Mouse (Mus musculus): ENCODE data around the gene Tmem87b. TPM values are rescaled to one million over a fixed set of nuclear protein-coding genes. Genes with fewer than 3 reads are reported as not detected.
A peak's percentile ranks its signal among the peaks of the same experiment; 100 is the strongest.

The Tmem87b gene
- polyA plus RNA-seq, 1 experiment from 2014 or later: 21.7 TPM

DNA sequence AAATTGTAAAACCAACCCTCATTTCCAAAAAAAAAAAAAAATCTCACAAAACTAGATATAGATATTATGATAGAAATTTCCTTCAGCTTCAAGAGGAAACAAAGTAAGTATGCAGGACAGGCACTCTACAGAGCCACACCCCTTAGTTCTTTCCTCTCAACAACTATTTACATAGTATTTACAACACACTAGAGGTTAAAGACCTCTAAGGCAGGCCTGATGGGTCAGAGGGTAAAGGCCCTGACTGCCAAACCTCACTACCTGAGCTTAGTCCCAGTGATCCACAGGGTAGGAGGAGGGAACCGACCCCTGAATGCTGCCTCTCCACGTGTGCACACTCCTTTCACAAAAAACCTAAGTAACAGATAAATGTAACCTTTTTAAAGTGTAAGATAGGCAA is 5.2 kb upstream of the Tmem87b start:
- no peaks in the 10 kb centered on the region for H3K36me3 ChIP-seq (ENCODE audit: control insufficient read depth, insufficient read depth, low read length)
- WGBS: 45% methylated on average over 2 of the region's 2 CpGs
- H3K4me2 ChIP-seq: no peak overlapping the region
- no peak overlapping the region for H3K4me3 ChIP-seq (ENCODE audit: low read depth, low read length)
- H3K27ac ChIP-seq (ENCODE audit: low read depth, low read length): no peak overlapping the region
- ATAC-seq (ENCODE audit: low FRiP score) (no peak), DNase-seq (ENCODE audit: low spot score, missing footprints) (no peak)
- no peaks in the 10 kb centered on the region for H3K9me3 ChIP-seq (ENCODE audit: control insufficient read depth, low read length)
- no peaks in the 10 kb centered on the region for H3K4me1 ChIP-seq (ENCODE audit: control insufficient read depth, insufficient read depth, low read length)
- no peaks in the 10 kb centered on the region for H3K27me3 ChIP-seq (ENCODE audit: control insufficient read depth, insufficient read depth, low read length)
- no peak overlapping the region for H3K9ac ChIP-seq (ENCODE audit: low read length)

DNA sequence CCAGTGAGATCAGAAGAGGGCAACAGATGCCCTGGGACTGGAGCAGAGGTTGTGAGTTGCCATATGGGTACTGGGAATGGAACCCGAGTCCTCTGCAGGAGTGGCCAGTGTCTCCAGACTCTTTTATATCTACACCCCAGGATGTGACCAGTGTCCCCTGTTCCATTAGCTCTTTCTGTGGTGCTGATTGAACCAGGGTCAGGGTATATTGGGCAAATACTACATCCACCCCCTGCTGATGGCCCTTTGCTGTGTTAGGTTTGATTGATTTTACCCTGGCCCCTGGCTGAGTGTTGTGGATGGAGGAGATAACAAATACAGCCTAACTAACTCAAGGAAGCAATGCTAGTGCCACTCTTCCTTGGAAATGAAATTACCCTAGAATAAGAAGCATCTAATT is 1.6 kb upstream of the Tmem87b start:
- no peak for ATAC-seq (ENCODE audit: low FRiP score)
- H3K36me3 ChIP-seq (ENCODE audit: control insufficient read depth, insufficient read depth, low read length): no peaks in the 10 kb centered on the region
- 92% methylated on average over 1 of the region's 1 CpGs for WGBS
- H3K9me3 ChIP-seq (ENCODE audit: control insufficient read depth, low read length): no peaks in the 10 kb centered on the region
- no peak for DNase-seq (ENCODE audit: low spot score, missing footprints)
- no peak overlapping the region for H3K27ac ChIP-seq (ENCODE audit: low read depth, low read length)
- no peak overlapping the region for H3K4me2 ChIP-seq
- peaks cover 4% of the 10 kb centered on the region; the same call in 1 of the 2 replicates for H3K4me1 ChIP-seq (ENCODE audit: control insufficient read depth, insufficient read depth, low read length)
- no peak overlapping the region for H3K4me3 ChIP-seq (ENCODE audit: low read depth, low read length)
- no peaks in the 10 kb centered on the region for H3K27me3 ChIP-seq (ENCODE audit: control insufficient read depth, insufficient read depth, low read length)
- H3K9ac ChIP-seq (ENCODE audit: low read length): no peak overlapping the region

DNA sequence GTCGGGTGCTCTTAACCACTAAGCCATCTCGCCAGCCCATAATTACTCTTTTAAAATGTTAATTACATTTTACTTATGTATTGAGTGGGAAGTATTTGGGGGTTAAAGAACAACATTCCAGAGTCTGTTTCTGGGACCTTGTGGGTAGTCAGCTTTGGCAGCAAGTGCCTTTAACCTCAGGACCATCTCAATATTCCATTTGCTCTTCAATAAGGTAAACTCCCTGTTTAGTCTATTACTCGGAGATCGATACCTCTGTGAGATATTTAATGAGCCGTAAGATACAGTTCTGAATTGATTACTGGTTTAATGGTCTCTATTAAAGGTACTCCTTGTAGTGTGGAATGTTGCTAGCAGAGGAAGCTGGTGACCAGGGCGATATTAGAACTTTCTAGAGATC is 1.0 kb upstream of the Tmem87b start:
- H3K9me3 ChIP-seq (ENCODE audit: control insufficient read depth, low read length): no peaks in the 10 kb centered on the region
- no peaks in the 10 kb centered on the region for H3K27me3 ChIP-seq (ENCODE audit: control insufficient read depth, insufficient read depth, low read length)
- ATAC-seq (ENCODE audit: low FRiP score): no peak
- no peak overlapping the region for H3K9ac ChIP-seq (ENCODE audit: low read length)
- H3K36me3 ChIP-seq (ENCODE audit: control insufficient read depth, insufficient read depth, low read length): no peaks in the 10 kb centered on the region
- H3K4me1 ChIP-seq (ENCODE audit: control insufficient read depth, insufficient read depth, low read length): peaks cover 4% of the 10 kb centered on the region; the same call in 1 of the 2 replicates
- WGBS: 55% methylated on average over 6 of the region's 6 CpGs
- H3K4me3 ChIP-seq (ENCODE audit: low read depth, low read length): no peak overlapping the region
- peak overlapping the region; percentile 65; the same call in 1 of the 2 replicates for H3K4me2 ChIP-seq
- H3K27ac ChIP-seq (ENCODE audit: low read depth, low read length): no peak overlapping the region
- no peak for DNase-seq (ENCODE audit: low spot score, missing footprints)

- Histone ChIP-seq H3K4me3 (ENCODE audit: low read depth, low read length) (peak overlapping the region; percentile 76), H3K27ac (ENCODE audit: low read depth, low read length) (no peak overlapping the region), H3K9me3 (ENCODE audit: control insufficient read depth, low read length) (no peaks in the 10 kb centered on the region), H3K27me3 (ENCODE audit: control insufficient read depth, insufficient read depth, low read length) (no peaks in the 10 kb centered on the region), H3K9ac (ENCODE audit: low read length) (peak overlapping the region; percentile 43; the same call in 1 of the 2 replicates), H3K4me2 (peak overlapping the region; percentile 65), H3K36me3 (ENCODE audit: control insufficient read depth, insufficient read depth, low read length) (no peaks in the 10 kb centered on the region), H3K4me1 (ENCODE audit: control insufficient read depth, insufficient read depth, low read length) (peaks cover 4% of the 10 kb centered on the region; the same call in 1 of the 2 replicates)
- ATAC-seq (ENCODE audit: low FRiP score): no peak
- DNase-seq (ENCODE audit: low spot score, missing footprints): no peak
- 0% methylated on average over 7 of the region's 7 CpGs for WGBS
Measured at GRCm38 (mm10) chr2:128817387-128817785, 532 bp upstream of the Tmem87b start.

GRCm38 (mm10) chr2:128818956-128819643 is 1.2 kb downstream of the Tmem87b start:
- H3K4me1 ChIP-seq (ENCODE audit: control insufficient read depth, insufficient read depth, low read length): peaks cover 4% of the 10 kb centered on the region; the same call in 1 of the 2 replicates
- no peaks in the 10 kb centered on the region for H3K36me3 ChIP-seq (ENCODE audit: control insufficient read depth, insufficient read depth, low read length)
- H3K4me2 ChIP-seq: peak overlapping the region; percentile 70
- no peaks in the 10 kb centered on the region for H3K27me3 ChIP-seq (ENCODE audit: control insufficient read depth, insufficient read depth, low read length)
- 25% methylated on average over 14 of the region's 14 CpGs for WGBS
- ATAC-seq (ENCODE audit: low FRiP score) (no peak), DNase-seq (ENCODE audit: low spot score, missing footprints) (no peak)
- peak overlapping the region; percentile 72 for H3K9ac ChIP-seq (ENCODE audit: low read length)
- H3K4me3 ChIP-seq (ENCODE audit: low read depth, low read length): peak overlapping the region; percentile 76
- peak overlapping the region; percentile 91 for H3K27ac ChIP-seq (ENCODE audit: low read depth, low read length)
- H3K9me3 ChIP-seq (ENCODE audit: control insufficient read depth, low read length): no peaks in the 10 kb centered on the region

DNA sequence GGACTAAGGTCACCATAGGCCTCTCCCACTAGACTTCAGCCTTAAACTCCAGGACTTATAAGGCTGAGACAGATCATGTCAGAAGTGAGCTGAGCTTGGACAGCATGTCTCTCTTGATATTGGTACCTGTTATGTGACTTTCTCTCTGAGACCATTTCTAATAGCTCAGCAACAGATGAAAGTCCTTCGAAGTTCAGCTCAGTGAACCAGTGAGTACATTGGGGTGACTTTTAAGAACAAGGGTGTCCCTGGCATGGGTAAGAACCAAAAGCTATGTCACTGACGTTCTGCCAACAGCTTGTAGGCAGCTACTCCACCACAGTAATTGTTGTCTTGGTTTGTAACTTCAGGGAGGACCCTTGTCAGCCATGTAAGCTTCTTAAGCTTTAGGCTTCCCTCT is 2.7 kb downstream of the Tmem87b start:
- H3K4me2 ChIP-seq: no peak overlapping the region
- ATAC-seq (ENCODE audit: low FRiP score) (no peak), DNase-seq (ENCODE audit: low spot score, missing footprints) (no peak)
- no peaks in the 10 kb centered on the region for H3K27me3 ChIP-seq (ENCODE audit: control insufficient read depth, insufficient read depth, low read length)
- no peak overlapping the region for H3K27ac ChIP-seq (ENCODE audit: low read depth, low read length)
- H3K4me3 ChIP-seq (ENCODE audit: low read depth, low read length): no peak overlapping the region
- WGBS: 83% methylated on average over 2 of the region's 2 CpGs
- H3K9me3 ChIP-seq (ENCODE audit: control insufficient read depth, low read length): no peaks in the 10 kb centered on the region
- H3K9ac ChIP-seq (ENCODE audit: low read length): no peak overlapping the region
- H3K36me3 ChIP-seq (ENCODE audit: control insufficient read depth, insufficient read depth, low read length): no peaks in the 10 kb centered on the region
- H3K4me1 ChIP-seq (ENCODE audit: control insufficient read depth, insufficient read depth, low read length): peaks cover 4% of the 10 kb centered on the region; the same call in 1 of the 2 replicates

DNA sequence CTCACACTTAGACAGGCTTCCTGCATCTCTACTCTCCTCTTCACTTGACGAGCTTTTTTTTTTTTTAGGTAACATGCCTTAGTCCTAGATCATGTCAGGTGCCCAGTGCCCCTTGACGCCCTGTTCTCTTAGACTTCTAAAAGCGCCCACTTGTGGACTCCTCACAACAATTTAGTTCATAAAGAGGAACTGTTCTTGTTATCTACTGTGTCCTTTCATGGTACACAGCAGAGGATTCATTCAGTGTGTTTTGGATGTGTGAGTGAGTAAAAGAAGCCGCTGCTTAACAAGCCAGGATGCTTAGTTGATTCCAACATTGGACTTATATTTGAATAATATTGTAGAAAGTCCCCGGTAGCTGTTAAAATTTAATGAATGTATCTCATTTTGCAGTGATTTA is 6.0 kb downstream of the Tmem87b start:
- Histone ChIP-seq H3K27me3 (ENCODE audit: control insufficient read depth, insufficient read depth, low read length) (no peaks in the 10 kb centered on the region), H3K9ac (ENCODE audit: low read length) (no peak overlapping the region), H3K4me2 (no peak overlapping the region), H3K4me1 (ENCODE audit: control insufficient read depth, insufficient read depth, low read length) (peaks cover 3% of the 10 kb centered on the region; the same call in 1 of the 2 replicates), H3K36me3 (ENCODE audit: control insufficient read depth, insufficient read depth, low read length) (no peaks in the 10 kb centered on the region; the same call in 1 of the 2 replicates), H3K9me3 (ENCODE audit: control insufficient read depth, low read length) (no peaks in the 10 kb centered on the region), H3K4me3 (ENCODE audit: low read depth, low read length) (no peak overlapping the region), H3K27ac (ENCODE audit: low read depth, low read length) (no peak overlapping the region)
- WGBS: 91% methylated on average over 5 of the region's 5 CpGs
- no peak for ATAC-seq (ENCODE audit: low FRiP score)
- DNase-seq (ENCODE audit: low spot score, missing footprints): no peak

GRCm38 (mm10) chr2:128827787-128828186 is 9.9 kb downstream of the Tmem87b start:
- ATAC-seq (ENCODE audit: low FRiP score) (no peak), DNase-seq (ENCODE audit: low spot score, missing footprints) (no peak)
- no peak overlapping the region for H3K9ac ChIP-seq (ENCODE audit: low read length)
- no peak overlapping the region for H3K4me3 ChIP-seq (ENCODE audit: low read depth, low read length)
- no peaks in the 10 kb centered on the region for H3K27me3 ChIP-seq (ENCODE audit: control insufficient read depth, insufficient read depth, low read length)
- 92% methylated on average over 1 of the region's 1 CpGs for WGBS
- H3K9me3 ChIP-seq (ENCODE audit: control insufficient read depth, low read length): no peaks in the 10 kb centered on the region
- no peak overlapping the region for H3K27ac ChIP-seq (ENCODE audit: low read depth, low read length)
- H3K4me2 ChIP-seq: no peak overlapping the region
- H3K4me1 ChIP-seq (ENCODE audit: control insufficient read depth, insufficient read depth, low read length): no peaks in the 10 kb centered on the region
- H3K36me3 ChIP-seq (ENCODE audit: control insufficient read depth, insufficient read depth, low read length): peaks cover 2% of the 10 kb centered on the region; the same call in 1 of the 2 replicates

- H3K4me3 ChIP-seq (ENCODE audit: low read depth, low read length): no peak overlapping the region
- H3K27me3 ChIP-seq (ENCODE audit: control insufficient read depth, insufficient read depth, low read length): no peaks in the 10 kb centered on the region
- H3K9me3 ChIP-seq (ENCODE audit: control insufficient read depth, low read length): no peaks in the 10 kb centered on the region
- peaks cover 11% of the 10 kb centered on the region; the same call in 1 of the 2 replicates for H3K36me3 ChIP-seq (ENCODE audit: control insufficient read depth, insufficient read depth, low read length)
- ATAC-seq (ENCODE audit: low FRiP score): no peak
- DNase-seq (ENCODE audit: low spot score, missing footprints): no peak
- 90% methylated on average over 3 of the region's 3 CpGs for WGBS
- H3K4me2 ChIP-seq: no peak overlapping the region
- no peak overlapping the region for H3K27ac ChIP-seq (ENCODE audit: low read depth, low read length)
- H3K9ac ChIP-seq (ENCODE audit: low read length): no peak overlapping the region
- H3K4me1 ChIP-seq (ENCODE audit: control insufficient read depth, insufficient read depth, low read length): no peaks in the 10 kb centered on the region
Measured at GRCm38 (mm10) chr2:128832611-128833010, 14.7 kb downstream of the Tmem87b start.
